Mouse (Mus musculus): ENCODE results near the gene Arrdc3.

The Arrdc3 gene

GRCm38 (mm10) chr13:80897411-80897810, 14.2 kb downstream of the Arrdc3 start:
- peaks cover 7% of the 10 kb centered on the region for H3K36me3 ChIP-seq (ENCODE audit: control insufficient read depth, insufficient read depth, low read length, poor library complexity, severe bottlenecking)
- no peak for DNase-seq (ENCODE audit: low read depth, low spot score)

GRCm38 (mm10) chr13:80898095-80898494, 14.9 kb downstream of the Arrdc3 start:
- H3K36me3 ChIP-seq (ENCODE audit: control insufficient read depth, insufficient read depth, low read length, poor library complexity, severe bottlenecking) = peaks cover 3% of the 10 kb centered on the region
- H3K27me3 ChIP-seq (ENCODE audit: control insufficient read depth, insufficient read depth, low read length, poor library complexity, severe bottlenecking) = no peaks in the 10 kb centered on the region
- no peak for DNase-seq (ENCODE audit: low read depth, low spot score)

More at GRCm38 (mm10) chr13:80897411-80897810, 14.2 kb downstream of the Arrdc3 start:
- no peaks in the 10 kb centered on the region for H3K27me3 ChIP-seq (ENCODE audit: control insufficient read depth, insufficient read depth, low read length, poor library complexity, severe bottlenecking)

GRCm38 (mm10) chr13:80899435-80900029, 16.3 kb downstream of the Arrdc3 start:
- H3K36me3 ChIP-seq (ENCODE audit: control insufficient read depth, insufficient read depth, low read length, poor library complexity, severe bottlenecking) = no peaks in the 10 kb centered on the region
- no peaks in the 10 kb centered on the region for H3K27me3 ChIP-seq (ENCODE audit: control insufficient read depth, insufficient read depth, low read length, poor library complexity, severe bottlenecking)
- DNase-seq (ENCODE audit: low read depth, low spot score) = no peak

- no peak for DNase-seq (ENCODE audit: low read depth, low spot score)
- Histone ChIP-seq H3K27me3 (ENCODE audit: control insufficient read depth, insufficient read depth, low read length, poor library complexity, severe bottlenecking) (no peaks in the 10 kb centered on the region), H3K36me3 (ENCODE audit: control insufficient read depth, insufficient read depth, low read length, poor library complexity, severe bottlenecking) (no peaks in the 10 kb centered on the region)
These were observed 18.2 kb downstream of the Arrdc3 start for GRCm38 (mm10) chr13:80901432-80901831.

- DNase-seq (ENCODE audit: low read depth, low spot score) = no peak
- no peaks in the 10 kb centered on the region for H3K36me3 ChIP-seq (ENCODE audit: control insufficient read depth, insufficient read depth, low read length, poor library complexity, severe bottlenecking)
These were observed 19.6 kb downstream of the Arrdc3 start for GRCm38 (mm10) chr13:80902796-80903195.

GRCm38 (mm10) chr13:80913361-80913760, 30.2 kb downstream of the Arrdc3 start:
- H3K36me3 ChIP-seq (ENCODE audit: control insufficient read depth, insufficient read depth, low read length, poor library complexity, severe bottlenecking) = no peaks in the 10 kb centered on the region
- H3K27me3 ChIP-seq (ENCODE audit: control insufficient read depth, insufficient read depth, low read length, poor library complexity, severe bottlenecking) = no peaks in the 10 kb centered on the region
- no peak for DNase-seq (ENCODE audit: low read depth, low spot score)

More at GRCm38 (mm10) chr13:80902796-80903195, 19.6 kb downstream of the Arrdc3 start:
- H3K27me3 ChIP-seq (ENCODE audit: control insufficient read depth, insufficient read depth, low read length, poor library complexity, severe bottlenecking) = no peaks in the 10 kb centered on the region

- Histone ChIP-seq H3K27me3 (ENCODE audit: control insufficient read depth, insufficient read depth, low read length, poor library complexity, severe bottlenecking) (no peaks in the 10 kb centered on the region), H3K36me3 (ENCODE audit: control insufficient read depth, insufficient read depth, low read length, poor library complexity, severe bottlenecking) (no peaks in the 10 kb centered on the region)
- DNase-seq (ENCODE audit: low read depth, low spot score) = no peak
These were observed 37.8 kb downstream of the Arrdc3 start for GRCm38 (mm10) chr13:80920939-80921338.

GRCm38 (mm10) chr13:80921593-80922327, 38.6 kb downstream of the Arrdc3 start:
- H3K27me3 ChIP-seq (ENCODE audit: control insufficient read depth, insufficient read depth, low read length, poor library complexity, severe bottlenecking) = no peaks in the 10 kb centered on the region
- DNase-seq (ENCODE audit: low read depth, low spot score) = no peak
- no peaks in the 10 kb centered on the region for H3K36me3 ChIP-seq (ENCODE audit: control insufficient read depth, insufficient read depth, low read length, poor library complexity, severe bottlenecking)

- peak; percentile 59 for DNase-seq (ENCODE audit: low read depth, low spot score)
- Histone ChIP-seq H3K36me3 (ENCODE audit: control insufficient read depth, insufficient read depth, low read length, poor library complexity, severe bottlenecking) (no peaks in the 10 kb centered on the region), H3K27me3 (ENCODE audit: control insufficient read depth, insufficient read depth, low read length, poor library complexity, severe bottlenecking) (no peaks in the 10 kb centered on the region)
These were observed 45.0 kb downstream of the Arrdc3 start for GRCm38 (mm10) chr13:80928187-80928586.

- no peaks in the 10 kb centered on the region for H3K36me3 ChIP-seq (ENCODE audit: control insufficient read depth, insufficient read depth, low read length, poor library complexity, severe bottlenecking)
- no peak for DNase-seq (ENCODE audit: low read depth, low spot score)
- no peaks in the 10 kb centered on the region for H3K27me3 ChIP-seq (ENCODE audit: control insufficient read depth, insufficient read depth, low read length, poor library complexity, severe bottlenecking)
These were observed 46.8 kb downstream of the Arrdc3 start for GRCm38 (mm10) chr13:80930030-80930429.

- DNase-seq (ENCODE audit: low read depth, low spot score) = peak; percentile 34
- no peaks in the 10 kb centered on the region for H3K27me3 ChIP-seq (ENCODE audit: control insufficient read depth, insufficient read depth, low read length, poor library complexity, severe bottlenecking)
- no peaks in the 10 kb centered on the region for H3K36me3 ChIP-seq (ENCODE audit: control insufficient read depth, insufficient read depth, low read length, poor library complexity, severe bottlenecking)
These were observed 49.7 kb downstream of the Arrdc3 start for GRCm38 (mm10) chr13:80932816-80933402.

- DNase-seq (ENCODE audit: low read depth, low spot score) = no peak
- no peaks in the 10 kb centered on the region for H3K36me3 ChIP-seq (ENCODE audit: control insufficient read depth, insufficient read depth, low read length, poor library complexity, severe bottlenecking)
- H3K27me3 ChIP-seq (ENCODE audit: control insufficient read depth, insufficient read depth, low read length, poor library complexity, severe bottlenecking) = no peaks in the 10 kb centered on the region
These were observed 53.2 kb downstream of the Arrdc3 start for GRCm38 (mm10) chr13:80936426-80936825.

GRCm38 (mm10) chr13:80939228-80939627, 56.0 kb downstream of the Arrdc3 start:
- no peaks in the 10 kb centered on the region for H3K27me3 ChIP-seq (ENCODE audit: control insufficient read depth, insufficient read depth, low read length, poor library complexity, severe bottlenecking)
- H3K36me3 ChIP-seq (ENCODE audit: control insufficient read depth, insufficient read depth, low read length, poor library complexity, severe bottlenecking) = no peaks in the 10 kb centered on the region
- no peak for DNase-seq (ENCODE audit: low read depth, low spot score)

- no peaks in the 10 kb centered on the region for H3K36me3 ChIP-seq (ENCODE audit: control insufficient read depth, insufficient read depth, low read length, poor library complexity, severe bottlenecking)
- H3K27me3 ChIP-seq (ENCODE audit: control insufficient read depth, insufficient read depth, low read length, poor library complexity, severe bottlenecking) = no peaks in the 10 kb centered on the region
- DNase-seq (ENCODE audit: low read depth, low spot score) = no peak
These were observed 56.7 kb downstream of the Arrdc3 start for GRCm38 (mm10) chr13:80939866-80940265.

GRCm38 (mm10) chr13:80940421-80940820, 57.2 kb downstream of the Arrdc3 start:
- DNase-seq (ENCODE audit: low read depth, low spot score) = no peak
- no peaks in the 10 kb centered on the region for H3K36me3 ChIP-seq (ENCODE audit: control insufficient read depth, insufficient read depth, low read length, poor library complexity, severe bottlenecking)

More at GRCm38 (mm10) chr13:80940421-80940820, 57.2 kb downstream of the Arrdc3 start:
- no peaks in the 10 kb centered on the region for H3K27me3 ChIP-seq (ENCODE audit: control insufficient read depth, insufficient read depth, low read length, poor library complexity, severe bottlenecking)

All from splenic B cell, adult 2 months (primary cell).